Mouse (Mus musculus): ENCODE measurements at regions not wholly inside any gene's neighbourhood (a gene's known extent, or its start where the extent isn't known, plus 50 kb on each side); places are given as distances from the start of the nearest gene placed in this dataset.

DNA sequence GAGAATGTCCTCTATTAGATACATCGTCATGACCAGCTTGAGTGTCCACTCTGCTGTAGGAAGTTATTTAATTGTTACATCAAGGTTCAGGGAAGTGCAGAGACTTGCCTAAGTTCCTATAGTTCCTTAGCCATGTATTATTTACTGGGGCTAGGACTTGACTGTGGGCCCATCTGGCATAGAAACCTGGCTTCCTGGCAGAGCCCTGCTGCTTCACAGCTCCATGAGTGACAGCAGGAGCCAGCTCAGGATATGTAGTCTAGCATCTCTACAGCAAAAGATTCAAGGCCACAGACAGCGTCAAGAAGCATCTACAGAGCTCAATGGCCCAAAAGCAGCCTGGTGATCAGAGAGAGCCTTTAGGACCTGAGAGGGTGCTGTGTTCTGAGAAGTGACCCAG is 163.2 kb upstream of the Unc93a2 start:
- no peak for TF ChIP-seq CTCF (conservative IDR thresholded peaks at IDR 0.05; ENCODE audit: insufficient read depth, insufficient read length, low read depth, low read length)
- TF ChIP-seq POLR2A (IDR thresholded peaks at IDR 0.05; ENCODE audit: low read depth, low read length), result no peak
